Mouse (Mus musculus): ENCODE measurements at regions not wholly inside any gene's neighbourhood (a gene's known extent, or its start where the extent isn't known, plus 50 kb on each side); places are given as distances from the start of the nearest gene placed in this dataset.
A peak's percentile ranks its signal among the peaks of the same experiment; 100 is the strongest.

DNA sequence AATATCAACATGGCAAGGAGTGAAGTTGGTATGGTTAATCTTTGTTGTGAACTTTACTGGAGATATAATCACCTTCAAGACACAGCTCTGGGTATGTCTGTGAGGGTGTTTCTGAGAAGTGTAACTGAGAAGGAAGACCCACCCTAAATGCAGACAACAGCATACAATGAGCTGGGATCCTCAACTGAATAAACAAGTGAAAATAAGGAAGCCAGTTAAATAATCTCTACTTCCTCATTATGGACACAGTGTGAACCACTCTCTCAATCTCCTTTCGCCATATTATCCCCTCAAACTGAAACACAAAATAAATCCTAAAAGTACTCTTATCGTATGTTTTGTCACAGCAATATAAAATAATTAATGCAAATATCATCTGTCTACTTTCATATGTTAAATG is 71.7 kb upstream of the Trabd2b start:
- H3K4me1 ChIP-seq (replicated peaks), result no peaks in the 10 kb centered on the region
- H3K4me3 ChIP-seq, result no peak overlapping the region
- no peaks in the 10 kb centered on the region for H3K27me3 ChIP-seq (ENCODE audit: insufficient read depth, poor library complexity, severe bottlenecking)
- 90% methylated on average over 2 of the region's 2 CpGs for WGBS
- no peaks in the 10 kb centered on the region for H3K9me3 ChIP-seq
- DNase-seq (ENCODE audit: low spot score), result no peak
- H3K36me3 ChIP-seq, result no peaks in the 10 kb centered on the region
- H3K27ac ChIP-seq, result no peak overlapping the region

DNA sequence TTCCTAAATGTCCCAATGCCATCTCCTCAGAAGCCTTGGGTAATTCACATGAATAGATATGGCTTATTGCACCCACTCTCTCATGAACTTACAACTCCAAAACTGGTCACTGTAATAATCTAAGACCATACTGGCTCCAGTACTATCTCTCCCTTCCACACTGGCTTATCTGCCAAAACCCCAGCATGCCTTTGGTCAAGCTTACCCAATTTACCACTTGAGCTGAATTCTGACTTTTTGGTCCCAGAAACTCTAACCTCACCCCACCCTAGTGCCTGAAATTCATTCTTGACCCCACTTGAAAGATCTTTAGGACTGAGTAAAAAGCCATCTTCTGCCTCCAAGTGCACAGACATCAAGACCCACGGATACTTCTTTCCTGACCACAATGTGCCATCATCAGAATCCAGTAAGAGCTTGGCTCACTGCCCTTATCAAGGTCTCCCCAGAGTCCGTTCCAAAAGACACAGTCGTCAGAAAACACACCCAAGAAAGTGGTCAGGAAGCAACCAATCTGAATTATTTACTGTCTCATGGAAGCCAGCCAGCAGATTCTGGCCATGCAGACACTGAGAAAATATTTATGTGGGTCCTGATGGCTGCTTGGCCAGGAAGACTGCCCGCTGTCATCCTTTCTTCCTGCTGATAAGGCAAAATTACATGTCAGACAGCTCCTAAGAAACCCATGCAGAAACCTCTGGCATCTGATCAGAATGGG is 70.3 kb upstream of the Trabd2b start:
- H3K9me3 ChIP-seq, result no peaks in the 10 kb centered on the region
- no peak overlapping the region for H3K27ac ChIP-seq
- no peaks in the 10 kb centered on the region for H3K36me3 ChIP-seq
- H3K4me1 ChIP-seq (replicated peaks), result no peaks in the 10 kb centered on the region
- H3K4me3 ChIP-seq, result no peak overlapping the region
- no peak for DNase-seq (ENCODE audit: low spot score)
- H3K27me3 ChIP-seq (ENCODE audit: insufficient read depth, poor library complexity, severe bottlenecking), result no peaks in the 10 kb centered on the region
- WGBS, result 82% methylated on average over 4 of the region's 4 CpGs

DNA sequence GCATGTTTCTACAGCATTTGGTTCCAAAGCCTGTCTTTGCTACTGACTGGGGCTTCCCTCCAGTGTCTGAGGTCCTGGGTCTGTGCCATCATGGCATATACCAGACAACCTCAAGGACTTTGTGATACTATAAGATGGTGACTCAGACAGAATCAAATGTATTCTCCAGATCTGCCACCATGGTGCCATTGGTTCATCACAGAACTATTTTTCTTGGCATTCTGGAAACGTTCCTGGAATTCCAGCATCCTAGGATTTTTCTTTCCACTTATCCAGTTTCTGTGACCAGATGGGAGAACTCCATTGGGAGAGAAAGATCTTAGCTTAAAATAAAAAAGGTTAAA is 69.8 kb upstream of the Trabd2b start:
- H3K27ac ChIP-seq, result no peak overlapping the region
- H3K4me3 ChIP-seq, result no peak overlapping the region
- DNase-seq (ENCODE audit: low spot score), result no peak
- H3K4me1 ChIP-seq (replicated peaks), result no peaks in the 10 kb centered on the region
- H3K9me3 ChIP-seq, result no peaks in the 10 kb centered on the region
- WGBS, result 74% methylated on average over 1 of the region's 1 CpGs
- H3K36me3 ChIP-seq, result no peaks in the 10 kb centered on the region
- no peaks in the 10 kb centered on the region for H3K27me3 ChIP-seq (ENCODE audit: insufficient read depth, poor library complexity, severe bottlenecking)

DNA sequence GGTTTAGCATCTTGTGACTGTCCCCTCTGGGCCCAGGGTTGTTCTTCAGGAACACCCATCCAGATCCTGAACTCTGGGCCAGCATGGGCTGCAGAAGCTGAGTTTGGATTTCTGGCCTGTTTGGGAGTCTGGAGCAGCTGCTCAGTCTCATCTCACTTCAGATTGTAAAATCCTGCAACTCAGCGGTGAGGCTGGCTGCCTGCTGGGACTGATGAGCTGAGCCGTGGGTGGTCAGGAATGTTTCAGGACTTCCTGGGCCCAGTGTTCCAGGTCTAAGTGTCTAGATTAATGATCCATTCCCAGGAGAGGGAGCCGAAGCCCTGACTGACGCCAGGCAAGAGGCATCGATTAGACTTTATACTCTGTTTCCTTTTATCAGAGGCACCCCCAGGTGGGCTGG is 66.7 kb upstream of the Trabd2b start:
- 73% methylated on average over 5 of the region's 5 CpGs for WGBS
- no peaks in the 10 kb centered on the region for H3K36me3 ChIP-seq
- no peak for DNase-seq (ENCODE audit: low spot score)
- H3K9me3 ChIP-seq, result no peaks in the 10 kb centered on the region
- no peaks in the 10 kb centered on the region for H3K27me3 ChIP-seq (ENCODE audit: insufficient read depth, poor library complexity, severe bottlenecking)
- no peak overlapping the region for H3K27ac ChIP-seq
- no peak overlapping the region for H3K4me3 ChIP-seq
- H3K4me1 ChIP-seq (replicated peaks), result no peaks in the 10 kb centered on the region

DNA sequence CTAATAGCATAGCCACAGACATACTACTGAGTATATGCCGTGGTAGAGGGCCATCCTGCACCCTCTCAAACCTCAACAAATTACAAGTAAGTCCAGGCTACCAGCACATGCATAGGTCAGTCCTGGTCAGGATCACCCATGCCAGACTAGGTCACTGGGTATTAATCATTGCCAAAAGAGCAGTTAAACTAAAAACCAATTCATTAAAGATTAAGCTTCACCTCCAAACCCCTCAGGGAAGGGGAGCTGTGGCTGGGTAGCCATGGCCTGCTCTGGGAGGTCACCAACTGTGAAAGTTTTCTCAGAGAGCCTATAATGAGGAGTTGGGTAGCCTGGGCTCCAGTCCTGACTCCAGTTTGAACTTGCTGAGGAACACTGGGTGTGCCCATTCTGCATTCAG is 61.4 kb upstream of the Trabd2b start:
- Histone ChIP-seq H3K9me3 (no peaks in the 10 kb centered on the region), H3K36me3 (no peaks in the 10 kb centered on the region), H3K27ac (no peak overlapping the region), H3K4me1 (replicated peaks) (no peaks in the 10 kb centered on the region), H3K27me3 (ENCODE audit: insufficient read depth, poor library complexity, severe bottlenecking) (no peaks in the 10 kb centered on the region; the same call in 1 of the 2 replicates), H3K4me3 (no peak overlapping the region)
- DNase-seq (ENCODE audit: low spot score), result no peak
- WGBS, result 66% methylated on average over 1 of the region's 1 CpGs

DNA sequence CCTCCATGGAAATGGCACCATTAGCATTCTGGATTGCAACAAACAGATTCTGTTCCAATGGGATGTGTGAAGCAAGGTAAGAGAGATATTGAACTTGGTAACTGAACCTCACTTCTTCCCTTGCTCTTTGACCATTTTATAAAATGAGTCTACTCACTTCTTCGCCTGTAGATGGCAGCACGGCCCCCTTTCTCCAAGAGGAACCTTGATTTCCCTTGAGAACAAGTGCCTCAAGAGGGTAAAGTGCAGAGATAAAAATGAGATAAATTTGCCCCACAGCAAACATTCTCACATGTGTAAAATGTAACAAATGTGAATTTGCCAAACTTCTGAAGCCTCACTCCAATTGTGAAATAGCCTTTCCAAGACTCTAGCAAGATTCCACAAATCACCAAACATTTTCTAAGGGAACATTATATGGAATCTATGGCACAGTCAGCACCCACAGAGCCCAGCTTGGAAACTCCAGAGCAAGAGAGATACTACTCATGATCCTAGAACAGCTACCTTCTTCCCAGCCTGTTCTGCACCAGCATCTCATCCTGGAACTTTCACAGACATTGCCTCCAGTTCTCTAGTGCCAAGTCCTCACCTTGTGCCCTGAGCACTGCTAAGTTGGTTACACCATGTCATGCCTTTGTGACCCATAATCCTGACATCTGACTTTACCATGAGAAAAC is 60.3 kb upstream of the Trabd2b start:
- 1% methylated on average over 2 of the region's 2 CpGs for WGBS

DNA sequence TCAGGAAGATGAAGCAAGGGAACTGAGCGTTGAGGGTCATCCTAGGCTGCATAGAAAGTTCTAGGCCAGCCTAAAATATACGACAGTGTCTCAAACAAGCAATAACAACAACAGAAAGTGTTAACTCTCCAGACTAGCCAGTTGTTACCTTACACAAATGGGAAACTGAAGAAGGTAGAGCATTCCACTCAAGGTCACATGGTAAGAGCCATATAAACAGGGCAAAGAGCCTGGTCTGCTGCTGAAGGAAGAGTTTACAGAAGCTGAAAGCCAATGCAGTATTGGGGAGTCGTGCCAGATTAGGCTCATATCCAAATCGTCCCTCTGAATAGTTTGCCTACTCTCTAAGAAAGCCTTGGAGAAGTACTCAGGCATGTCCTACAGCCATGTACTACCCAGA is 59.6 kb upstream of the Trabd2b start:
- no peak for DNase-seq (ENCODE audit: low spot score)
- no peak overlapping the region for H3K27ac ChIP-seq
- no peaks in the 10 kb centered on the region for H3K4me1 ChIP-seq (replicated peaks)
- WGBS, result 76% methylated on average over 4 of the region's 4 CpGs
- H3K9me3 ChIP-seq, result no peaks in the 10 kb centered on the region
- no peak overlapping the region for H3K4me3 ChIP-seq
- H3K27me3 ChIP-seq (ENCODE audit: insufficient read depth, poor library complexity, severe bottlenecking), result no peaks in the 10 kb centered on the region; the same call in 1 of the 2 replicates
- H3K36me3 ChIP-seq, result no peaks in the 10 kb centered on the region

More for the DNA sequence above, 60.3 kb upstream of the Trabd2b start:
- DNase-seq (ENCODE audit: low spot score), result peak; percentile 34
- no peaks in the 10 kb centered on the region for H3K9me3 ChIP-seq
- no peak overlapping the region for H3K27ac ChIP-seq
- no peaks in the 10 kb centered on the region; the same call in 1 of the 2 replicates for H3K27me3 ChIP-seq (ENCODE audit: insufficient read depth, poor library complexity, severe bottlenecking)
- no peak overlapping the region for H3K4me3 ChIP-seq
- no peaks in the 10 kb centered on the region for H3K36me3 ChIP-seq
- H3K4me1 ChIP-seq (replicated peaks), result no peaks in the 10 kb centered on the region

DNA sequence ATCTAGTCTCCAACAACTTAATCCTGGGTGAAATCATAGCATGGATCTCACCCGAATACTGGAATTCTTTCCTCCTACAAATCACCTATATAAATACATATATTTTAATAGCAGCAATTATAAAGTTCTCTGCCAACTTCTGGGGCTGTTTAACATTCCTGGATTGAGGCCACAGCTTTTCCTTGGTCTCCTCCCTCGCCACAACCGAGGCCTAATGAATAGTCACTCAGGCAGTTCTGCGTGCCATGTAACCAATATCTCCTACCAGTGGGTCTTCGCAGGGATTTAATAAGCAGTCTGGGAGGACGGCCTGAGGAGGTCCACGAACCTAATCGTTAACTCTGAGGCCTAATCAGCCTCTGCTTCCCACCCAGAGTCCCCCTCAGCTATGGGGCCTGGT is 56.9 kb upstream of the Trabd2b start:
- Histone ChIP-seq H3K36me3 (no peaks in the 10 kb centered on the region), H3K27me3 (ENCODE audit: insufficient read depth, poor library complexity, severe bottlenecking) (peaks cover 6% of the 10 kb centered on the region; the same call in 1 of the 2 replicates), H3K4me3 (no peak overlapping the region), H3K27ac (no peak overlapping the region), H3K9me3 (no peaks in the 10 kb centered on the region), H3K4me1 (replicated peaks) (no peaks in the 10 kb centered on the region)
- DNase-seq (ENCODE audit: low spot score), result no peak
- 77% methylated on average over 8 of the region's 8 CpGs for WGBS

DNA sequence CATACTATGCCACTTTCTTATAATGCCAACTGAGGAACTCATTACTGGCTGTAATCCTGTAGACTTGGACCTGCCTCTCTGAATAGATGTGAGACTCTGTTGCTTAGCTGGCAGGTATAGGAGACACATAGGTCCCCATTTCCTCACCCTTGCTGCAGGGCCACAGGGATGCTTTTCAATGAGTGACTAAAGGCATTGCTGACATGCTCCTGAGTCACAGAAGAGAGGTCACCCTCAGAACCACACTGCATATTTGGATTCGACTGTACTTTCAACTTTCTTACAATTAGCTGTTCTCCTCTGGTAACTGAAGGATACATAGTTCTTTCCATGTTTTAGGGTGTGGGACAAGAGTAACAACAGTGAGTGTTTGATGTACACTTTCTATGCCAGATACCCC is 55.2 kb upstream of the Trabd2b start:
- Histone ChIP-seq H3K4me3 (no peak overlapping the region), H3K27ac (no peak overlapping the region), H3K9me3 (no peaks in the 10 kb centered on the region), H3K4me1 (replicated peaks) (no peaks in the 10 kb centered on the region), H3K27me3 (ENCODE audit: insufficient read depth, poor library complexity, severe bottlenecking) (peaks cover 6% of the 10 kb centered on the region; the same call in 1 of the 2 replicates), H3K36me3 (no peaks in the 10 kb centered on the region)
- no peak for DNase-seq (ENCODE audit: low spot score)
- WGBS, result 71% methylated on average over 1 of the region's 1 CpGs

DNA sequence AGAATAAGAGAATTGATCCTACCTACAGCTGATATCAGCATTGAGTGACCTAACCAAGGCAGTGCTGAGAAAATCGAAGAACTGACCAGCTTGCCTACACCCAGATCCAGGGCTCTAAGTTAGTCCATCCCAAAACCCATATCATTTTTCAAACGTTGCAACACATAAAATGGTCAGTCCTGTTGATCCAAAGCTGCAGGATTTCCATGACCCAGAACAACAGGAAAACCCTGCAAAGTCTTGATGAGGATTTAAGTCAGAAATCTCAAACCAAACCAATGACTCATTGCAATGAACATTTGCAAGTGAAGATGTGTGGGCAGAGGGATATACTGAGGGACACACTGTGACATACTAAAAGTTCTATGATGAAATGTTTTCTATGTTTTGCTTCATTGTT is 53.5 kb upstream of the Trabd2b start:
- Histone ChIP-seq H3K36me3 (no peaks in the 10 kb centered on the region), H3K9me3 (no peaks in the 10 kb centered on the region), H3K4me3 (no peak overlapping the region), H3K27me3 (ENCODE audit: insufficient read depth, poor library complexity, severe bottlenecking) (peaks cover 6% of the 10 kb centered on the region; the same call in 1 of the 2 replicates), H3K27ac (no peak overlapping the region), H3K4me1 (replicated peaks) (no peaks in the 10 kb centered on the region)
- 72% methylated on average over 2 of the region's 2 CpGs for WGBS
- DNase-seq (ENCODE audit: low spot score), result no peak

Data from hindbrain, embryonic 10.5 days (tissue).